Comparison of ENCODE assay signal across 32 mouse cellular contexts in the genomic region with DNA sequence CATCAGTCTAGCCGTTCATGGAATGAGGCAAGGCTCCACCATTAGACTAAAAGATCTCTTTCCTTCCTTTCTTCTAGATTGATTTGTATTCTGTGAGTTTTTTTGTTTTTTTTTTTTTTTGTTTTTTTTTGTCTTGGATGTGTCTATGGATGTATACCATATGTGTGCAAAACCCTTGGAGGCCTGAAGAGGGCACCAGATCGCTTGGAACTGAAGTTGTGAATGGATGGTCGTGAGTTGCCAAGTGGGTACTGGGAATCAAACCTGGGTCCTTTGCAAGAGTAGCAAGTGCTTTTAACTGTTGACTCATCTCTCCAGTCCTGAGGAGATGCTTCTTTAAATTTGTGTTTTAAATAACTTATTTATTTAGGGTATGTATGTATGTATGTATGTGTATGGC. TPM values are rescaled to one million over a fixed set of nuclear protein-coding genes. Genes with fewer than 3 reads are reported as not detected.
A peak's percentile ranks its signal among the peaks of the same experiment; 100 is the strongest.
DNase-seq lines count a peak whose midpoint lies in the region; ATAC-seq and TF ChIP-seq lines count a peak whose summit lies in the region.
"Had no signal": no experiment of that assay in that cellular context is flagged by ENCODE, and none has a peak within 500 bp of the region (broad histone marks: within the 10 kb centered on the region; RNA-seq: fewer than 3 reads in every experiment).

No protein-coding gene starts in this region.

- H3K4me1 ChIP-seq in stomach, postnatal 0 days (replicated peaks; ENCODE audit: control insufficient read depth, insufficient read depth): peaks cover 8% of the 10 kb centered on the region

- intact Hi-C loops in gastrocnemius, adult 2 months (cut with DNase I): no loop called here

- H3K4me2 ChIP-seq in stomach, postnatal 0 days (replicated peaks; ENCODE audit: low read depth): no peak overlapping the region
- H3K4me2 ChIP-seq: heart, embryonic 13.5 days; hindbrain, embryonic 14.5 days; intestine, embryonic 15.5 days; limb, embryonic 13.5 days; liver, embryonic 15.5 days; midbrain, embryonic 12.5 days had no signal

- DNase-seq in gastrocnemius, adult 2 months: no peak
- no peak for DNase-seq in gastrocnemius, adult 18-20 months (ENCODE audit: low spot score)
- no peak for DNase-seq in layer of hippocampus, adult 2 months (ENCODE audit: low spot score in 2 of 2)
- no peak for DNase-seq in layer of hippocampus, postnatal 25 days (ENCODE audit: extremely low spot score in 1 of 2, low spot score in 1 of 2)
- DNase-seq in thymus, postnatal 14 days: peak; percentile 36
- DNase-seq in thymus, postnatal 10 days (ENCODE audit: low spot score in 2 of 2): no peak
- DNase-seq in stomach, postnatal 0 days (ENCODE audit: low spot score): no peak
- no peak for DNase-seq in Muller cell, postnatal 12 days (ENCODE audit: inconsistent ontology term)
- DNase-seq: adrenal gland, postnatal 36 days; cerebellum, adult 11-12 months; cerebellum, postnatal 10 days; gastrocnemius, postnatal 25 days; heart, adult 18-20 months; heart, postnatal 14 days; lung, postnatal 10 days; thymus, postnatal 25 days had no signal

- no peak overlapping the region for H3K9ac ChIP-seq in stomach, postnatal 0 days (ENCODE audit: low read length)
- H3K9ac ChIP-seq: heart, embryonic 13.5 days; hindbrain, embryonic 14.5 days; intestine, embryonic 15.5 days; limb, embryonic 13.5 days; liver, embryonic 15.5 days; midbrain, embryonic 12.5 days had no signal

- TF ChIP-seq EP300 in stomach, postnatal 0 days (optimal IDR thresholded peaks at IDR 0.05): no peak

- no peak overlapping the region for H3K4me3 ChIP-seq in gastrocnemius, adult 2 months
- H3K4me3 ChIP-seq in layer of hippocampus, adult 2 months: no peak overlapping the region
- no peak overlapping the region for H3K4me3 ChIP-seq in stomach, postnatal 0 days (ENCODE audit: low read depth, low read length)
- H3K4me3 ChIP-seq: forebrain, embryonic 10.5 days; heart, embryonic 13.5 days; intestine, embryonic 15.5 days; limb, embryonic 13.5 days; liver, embryonic 15.5 days; midbrain, embryonic 12.5 days had no signal

- 61% methylated on average over 3 of the region's 3 CpGs for WGBS in stomach, postnatal 0 days

- H3K36me3 ChIP-seq in stomach, postnatal 0 days (ENCODE audit: control insufficient read depth, insufficient read depth, low read length): no peaks in the 10 kb centered on the region
- H3K36me3 ChIP-seq: forebrain, embryonic 10.5 days; heart, embryonic 13.5 days; intestine, embryonic 15.5 days; limb, embryonic 13.5 days; liver, embryonic 15.5 days; midbrain, embryonic 12.5 days had no signal

- H3K27me3 ChIP-seq in stomach, postnatal 0 days (ENCODE audit: control insufficient read depth, insufficient read depth, low read length): no peaks in the 10 kb centered on the region
- H3K27me3 ChIP-seq: intestine, embryonic 15.5 days; liver, embryonic 15.5 days had no signal

- no peak overlapping the region for H3K27ac ChIP-seq in gastrocnemius, adult 2 months
- no peak overlapping the region for H3K27ac ChIP-seq in layer of hippocampus, adult 2 months
- no peak overlapping the region for H3K27ac ChIP-seq in stomach, postnatal 0 days (replicated peaks)
- H3K27ac ChIP-seq: forebrain, embryonic 10.5 days; heart, embryonic 13.5 days; hindbrain, embryonic 14.5 days; intestine, embryonic 15.5 days; limb, embryonic 13.5 days; liver, embryonic 15.5 days; midbrain, embryonic 12.5 days had no signal

- H3K9me3 ChIP-seq in stomach, postnatal 0 days (ENCODE audit: control insufficient read depth, low read length): no peaks in the 10 kb centered on the region
- H3K9me3 ChIP-seq: intestine, embryonic 15.5 days; limb, embryonic 13.5 days; liver, embryonic 15.5 days; midbrain, embryonic 12.5 days had no signal

- no peak for ATAC-seq in stomach, postnatal 0 days (ENCODE audit: low FRiP score, low TSS enrichment)
- ATAC-seq: forebrain, embryonic 16.5 days; intestine, embryonic 15.5 days had no signal

- TF ChIP-seq CTCF in gastrocnemius, adult 2 months (IDR thresholded peaks at IDR 0.05): peak; percentile 24; the same call in 1 of the 2 replicates
- TF ChIP-seq CTCF in layer of hippocampus, adult 2 months (conservative IDR thresholded peaks at IDR 0.05): peak; percentile 44
- peak; percentile 52 for TF ChIP-seq CTCF in stomach, postnatal 0 days (IDR thresholded peaks at IDR 0.05; ENCODE audit: low read depth)

RNA-seq across cellular contexts. Expression of gene Bcl3, which starts 11.5 kb away (rescaled TPM):
- total RNA-seq in gastrocnemius, adult 2 months (2021): 1 to 10 TPM; 1.3 to 1.5 TPM
- 1 to 10 TPM; 1.0 to 2.0 TPM for total RNA-seq in gastrocnemius, adult 18-20 months (2021)
- under 1 TPM; 0.46 to 0.83 TPM for total RNA-seq in layer of hippocampus, adult 2 months (2021)
- under 1 TPM; 0.49 to 0.61 TPM for total RNA-seq in layer of hippocampus, postnatal 25 days (2021)
- 8.9 and 9.1 TPM in 2 replicates for polyA plus RNA-seq in stomach, postnatal 0 days (2015; fragmentation: Nextera tagmentation; extraction: Ambion mirVana)

RNA-seq across cellular contexts. Expression of gene Gm19345, which starts 17.7 kb away (rescaled TPM):
- total RNA-seq in gastrocnemius, adult 2 months (2021): not detected
- total RNA-seq in gastrocnemius, adult 18-20 months (2021): not detected
- total RNA-seq in layer of hippocampus, adult 2 months (2021): 1 to 10 TPM in 1 of 2 experiments, under 1 TPM in 1; 0.86 to 1.6 TPM
- 1 to 10 TPM; 1.8 to 2.9 TPM for total RNA-seq in layer of hippocampus, postnatal 25 days (2021)
- 0.29 and 0.41 TPM in 2 replicates for polyA plus RNA-seq in stomach, postnatal 0 days (2015; fragmentation: Nextera tagmentation; extraction: Ambion mirVana)
- total RNA-seq: adrenal gland, adult 18-20 months; gastrocnemius, postnatal 25 days; heart, adult 18-20 months; heart, postnatal 14 days; megakaryocyte progenitor cell, adult 5-6 weeks; monocyte, adult 5-6 weeks had no signal
- polyA plus RNA-seq: embryonic facial prominence, embryonic 11.5 days; forebrain, embryonic 10.5 days; heart, embryonic 13.5 days; kidney, embryonic 16.5 days; limb, embryonic 13.5 days; liver, embryonic 15.5 days had no signal

RNA-seq across cellular contexts. Expression of gene Ceacam16, which starts 27.0 kb away (rescaled TPM):
- not detected for total RNA-seq in gastrocnemius, adult 2 months (2021)
- not detected for total RNA-seq in gastrocnemius, adult 18-20 months (2021)
- not detected for total RNA-seq in layer of hippocampus, adult 2 months (2021)
- total RNA-seq in layer of hippocampus, postnatal 25 days (2021): not detected
- polyA plus RNA-seq in stomach, postnatal 0 days (2015; fragmentation: Nextera tagmentation; extraction: Ambion mirVana): not detected in 2 replicates
- total RNA-seq: adrenal gland, adult 18-20 months; adrenal gland, postnatal 36 days; gastrocnemius, postnatal 25 days; heart, adult 18-20 months; layer of hippocampus, postnatal 14 days; left cerebral cortex, postnatal 14 days; megakaryocyte progenitor cell, adult 5-6 weeks; monocyte, adult 5-6 weeks had no signal
- polyA plus RNA-seq: embryonic facial prominence, embryonic 11.5 days; forebrain, embryonic 10.5 days; intestine, embryonic 15.5 days; limb, embryonic 13.5 days; liver, embryonic 15.5 days; neural tube, embryonic 11.5 days had no signal

RNA-seq across cellular contexts. Expression of gene Cblc, which starts 37.4 kb away (rescaled TPM):
- not detected for total RNA-seq in gastrocnemius, adult 2 months (2021)
- total RNA-seq in gastrocnemius, adult 18-20 months (2021): not detected
- not detected for total RNA-seq in layer of hippocampus, adult 2 months (2021)
- total RNA-seq in layer of hippocampus, postnatal 25 days (2021): not detected
- 44.4 and 48.5 TPM in 2 replicates for polyA plus RNA-seq in stomach, postnatal 0 days (2015; fragmentation: Nextera tagmentation; extraction: Ambion mirVana)
- total RNA-seq: adrenal gland, postnatal 36 days; gastrocnemius, postnatal 25 days; heart, postnatal 14 days; layer of hippocampus, postnatal 14 days; left cerebral cortex, postnatal 14 days; megakaryocyte progenitor cell, adult 5-6 weeks; monocyte, adult 5-6 weeks had no signal
- polyA plus RNA-seq: forebrain, embryonic 16.5 days; hindbrain, embryonic 14.5 days had no signal

RNA-seq across cellular contexts. Expression of gene Ceacam19, which starts 53.7 kb away (rescaled TPM):
- total RNA-seq in gastrocnemius, adult 2 months (2021): not detected
- total RNA-seq in gastrocnemius, adult 18-20 months (2021): not detected
- not detected for total RNA-seq in layer of hippocampus, adult 2 months (2021)
- not detected for total RNA-seq in layer of hippocampus, postnatal 25 days (2021)
- 9.5 and 10.2 TPM in 2 replicates for polyA plus RNA-seq in stomach, postnatal 0 days (2015; fragmentation: Nextera tagmentation; extraction: Ambion mirVana)
- total RNA-seq: adrenal gland, adult 18-20 months; adrenal gland, postnatal 36 days; gastrocnemius, postnatal 25 days; heart, adult 18-20 months; heart, postnatal 14 days; layer of hippocampus, postnatal 14 days; left cerebral cortex, postnatal 14 days; megakaryocyte progenitor cell, adult 5-6 weeks had no signal
- polyA plus RNA-seq: embryonic facial prominence, embryonic 11.5 days; forebrain, embryonic 10.5 days; forebrain, embryonic 16.5 days; heart, embryonic 13.5 days; hindbrain, embryonic 14.5 days; intestine, embryonic 15.5 days; kidney, embryonic 16.5 days; liver, embryonic 15.5 days; midbrain, embryonic 12.5 days; neural tube, embryonic 11.5 days had no signal
